Mouse (Mus musculus) heart, postnatal 0 days (tissue): ENCODE results near the gene Rpa2.

Source experiments
- CTCF ChIP-seq: IDR thresholded peaks from 2 replicates; pipeline ENCODE4 v1.5.1; 2016; ENCODE audit warnings: antibody characterized with exemption, control low read depth, low read depth
- EP300 ChIP-seq: IDR thresholded peaks from 2 replicates; pipeline ENCODE4 v1.6.1; 2016; ENCODE audit warnings: antibody characterized with exemption, low read depth

DNA sequence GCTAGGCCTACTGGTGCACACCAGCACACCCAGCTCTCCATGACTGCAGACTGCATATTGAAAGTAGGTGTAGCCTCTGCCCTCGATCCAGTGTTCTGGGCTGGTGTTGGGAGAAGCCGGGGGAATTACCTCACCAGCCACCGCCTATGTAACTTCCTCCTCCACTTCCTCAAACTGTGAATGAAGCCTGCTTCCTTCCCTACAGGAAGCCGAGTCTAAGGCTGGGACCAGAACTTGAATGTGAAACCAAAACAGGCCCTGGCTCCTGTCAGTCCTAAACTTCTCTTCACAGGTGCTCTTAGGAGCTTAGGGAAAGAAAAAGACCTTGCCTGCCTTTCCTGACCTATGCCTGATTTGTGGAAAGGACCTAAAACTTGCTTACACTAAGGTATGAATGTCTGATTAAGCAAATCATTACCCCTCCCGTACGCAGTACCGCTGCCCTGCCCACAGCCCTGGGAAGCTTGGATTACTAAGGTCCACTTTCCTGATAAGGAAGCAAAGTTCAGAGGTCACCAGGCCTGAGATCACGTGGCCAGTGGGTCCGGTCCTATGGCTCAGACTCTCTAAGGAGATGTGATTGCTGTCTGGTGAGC is 20.4 kb upstream of the Rpa2 start:
- no peak for TF ChIP-seq CTCF
- peak; percentile 40; the same call in 1 of the 2 replicates for TF ChIP-seq EP300
